Mouse (Mus musculus): ENCODE measurements around the gene 4930467E23Rik. TPM values are rescaled to one million over a fixed set of nuclear protein-coding genes. Genes with fewer than 3 reads are reported as not detected.

Gene 4930467E23Rik
- not detected for total RNA-seq (2023)

DNA sequence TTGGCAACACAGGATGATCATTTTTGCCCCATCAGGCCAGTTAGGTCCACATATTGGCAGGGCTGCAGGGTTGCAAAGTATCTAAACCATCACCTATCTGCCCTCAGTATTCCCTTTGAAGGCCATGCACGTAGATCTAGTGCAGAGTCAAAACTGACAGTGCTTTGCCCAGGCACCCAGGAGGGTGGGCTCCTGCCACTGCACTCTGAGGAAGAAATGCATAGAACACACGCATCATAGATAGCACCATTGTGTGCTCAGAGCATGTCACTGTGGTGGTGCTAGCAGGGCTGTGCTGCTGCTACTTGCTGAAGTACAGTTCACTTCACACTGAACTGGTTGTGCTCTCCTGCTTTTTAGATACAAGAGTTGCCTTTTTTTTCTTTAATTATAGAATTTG lies at the start of gene 4930467E23Rik:
Gene 4930467E23Rik (plus strand): TSS at position 301 of the 400 bp plus-strand sequence.

Other genes starting within 250 kb of the 4930467E23Rik start
- not detected for gene Defb7, start 234.5 kb upstream of the 4930467E23Rik start, total RNA-seq (2023)
- gene Gm31371, start 173.8 kb downstream of the 4930467E23Rik start, total RNA-seq (2023): not detected

Data from monocyte, adult 59 days (primary cell).